Mouse (Mus musculus) bone marrow macrophage, adult 2 months (primary cell): Measurements from ENCODE around the gene Gm10295. TPM values are rescaled to one million over a fixed set of nuclear protein-coding genes. Genes with fewer than 3 reads are reported as not detected.

Experiments
- H3K27ac ChIP-seq: 2 replicates; pipeline ENCODE4 v1.5.1; 2012; ENCODE audit warnings: low read depth, low read length; ENCODE audit not compliant: insufficient read depth
- H3K4me1 ChIP-seq: 2 replicates; pipeline ENCODE4 v1.6.1; 2012; ENCODE audit warnings: low read length; ENCODE audit not compliant: control insufficient read depth, insufficient read depth
- H3K4me3 ChIP-seq: 2 replicates; pipeline ENCODE4 v1.5.1; 2012; ENCODE audit warnings: mild to moderate bottlenecking, low read length, moderate library complexity; ENCODE audit not compliant: insufficient read depth
- CTCF ChIP-seq: IDR thresholded peaks from 2 replicates; pipeline ENCODE4 v1.5.1; 2012; ENCODE audit warnings: low read depth, mild to moderate bottlenecking, low read length, moderate library complexity
- POLR2A ChIP-seq: IDR thresholded peaks from 2 replicates; pipeline ENCODE4 v1.6.1; 2012; ENCODE audit warnings: mild to moderate bottlenecking, low read depth, low read length, borderline replicate concordance
- polyA plus RNA-seq: library from polyadenylated mRNA; stranded (reverse); fragments of >200 nt; gene quantifications from 2 replicates; pipeline ENCODE4 v1.2.4, GENCODE M21; 2012; ENCODE audit not compliant: missing spikeins, insufficient read depth, insufficient read length

Gm10295 gene
- polyA plus RNA-seq, 1 experiment = not detected

GRCm38 (mm10) chr7:71383341-71384130 is 32.3 kb upstream of the Gm10295 start:
- H3K27ac ChIP-seq = no peak overlapping the region
- TF ChIP-seq POLR2A (no peak), CTCF (no peak)
- H3K4me3 ChIP-seq = no peak overlapping the region
- no peaks in the 10 kb centered on the region for H3K4me1 ChIP-seq

DNA sequence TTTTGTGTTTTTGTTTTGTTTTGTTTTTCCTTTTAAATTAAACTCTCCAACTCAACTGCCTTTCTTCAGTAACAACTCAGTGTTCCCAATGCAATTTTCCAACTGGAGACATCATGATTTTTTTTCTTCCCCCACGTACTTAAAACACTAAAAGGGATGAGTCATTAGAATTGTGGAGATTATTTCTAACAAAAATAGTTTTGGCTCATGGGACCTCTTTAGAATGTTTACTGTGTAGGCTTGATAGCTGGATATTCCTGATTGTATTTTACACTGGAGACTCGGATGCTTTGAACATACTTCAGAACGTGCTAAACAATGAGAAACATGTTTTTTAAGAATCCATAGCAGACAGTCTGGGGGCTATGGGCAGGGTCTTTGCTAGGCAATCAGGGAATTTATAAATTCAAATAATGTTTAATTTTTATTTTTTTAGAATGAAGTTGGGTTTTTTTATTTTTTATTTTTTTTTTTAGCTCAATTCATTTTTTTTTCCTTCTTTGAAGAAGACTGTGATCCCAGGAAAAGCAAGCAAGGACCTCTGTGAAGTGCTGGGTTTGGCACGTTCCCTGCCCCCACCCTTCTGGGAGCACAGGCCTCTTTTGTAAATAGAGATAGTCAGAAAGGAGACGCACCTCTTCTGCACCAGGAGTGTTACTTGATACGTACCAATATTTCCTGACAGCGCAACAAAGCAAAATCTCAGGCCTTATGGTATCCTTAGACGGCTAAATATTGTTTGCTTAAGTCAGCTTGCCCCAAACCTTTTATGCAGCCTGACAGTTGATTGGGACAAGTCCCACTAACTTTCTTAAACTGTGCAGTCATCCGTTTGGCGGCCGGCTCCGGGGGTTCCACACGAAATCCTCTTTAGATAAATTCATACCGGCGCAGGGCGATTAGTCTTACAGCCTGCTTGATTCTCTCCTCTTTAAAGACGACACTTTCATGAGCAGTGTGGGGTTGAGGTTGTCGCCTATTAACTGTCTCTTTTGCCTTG is 28.8 kb upstream of the Gm10295 start:
- Histone ChIP-seq H3K4me1 (no peaks in the 10 kb centered on the region), H3K4me3 (no peak overlapping the region), H3K27ac (no peak overlapping the region)
- TF ChIP-seq POLR2A = no peak
- no peak for TF ChIP-seq CTCF

- Histone ChIP-seq H3K27ac (no peak overlapping the region), H3K4me3 (no peak overlapping the region), H3K4me1 (no peaks in the 10 kb centered on the region)
- no peak for TF ChIP-seq CTCF
- no peak for TF ChIP-seq POLR2A
Observed at GRCm38 (mm10) chr7:71378812-71379760, 27.8 kb upstream of the Gm10295 start.

- Histone ChIP-seq H3K4me3 (no peak overlapping the region), H3K4me1 (no peaks in the 10 kb centered on the region), H3K27ac (no peak overlapping the region)
- no peak for TF ChIP-seq CTCF
Observed at GRCm38 (mm10) chr7:71377983-71378382, 26.7 kb upstream of the Gm10295 start.

- TF ChIP-seq POLR2A (no peak), CTCF (no peak)
- no peak overlapping the region for H3K27ac ChIP-seq
Observed at GRCm38 (mm10) chr7:71374059-71374458, 22.8 kb upstream of the Gm10295 start.

GRCm38 (mm10) chr7:71371916-71372315 is 20.6 kb upstream of the Gm10295 start:
- no peak overlapping the region for H3K4me3 ChIP-seq
- H3K4me1 ChIP-seq = no peaks in the 10 kb centered on the region
- no peak for TF ChIP-seq POLR2A
- TF ChIP-seq CTCF = no peak
- H3K27ac ChIP-seq = no peak overlapping the region

More at GRCm38 (mm10) chr7:71374059-71374458, 22.8 kb upstream of the Gm10295 start:
- H3K4me3 ChIP-seq = no peak overlapping the region
- H3K4me1 ChIP-seq = no peaks in the 10 kb centered on the region

DNA sequence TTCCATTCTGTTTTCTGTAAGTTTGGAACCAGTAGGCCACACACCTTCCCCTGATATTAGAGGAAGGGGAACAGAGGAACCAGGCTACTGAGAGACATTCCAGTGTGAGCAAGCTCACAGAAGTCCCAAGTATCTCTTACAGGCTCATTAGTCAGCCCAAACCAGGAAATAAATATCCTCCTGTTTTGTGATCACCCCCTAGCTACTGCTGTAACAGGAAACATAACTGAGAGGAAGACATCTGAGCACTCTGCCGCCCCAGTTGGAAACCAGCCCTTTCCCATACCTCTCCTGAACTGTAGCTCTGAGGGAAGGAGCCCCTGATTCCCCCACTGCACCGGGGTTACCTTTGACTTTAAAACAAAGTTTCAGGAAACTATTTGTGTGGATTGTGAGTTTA is 19.5 kb upstream of the Gm10295 start:
- Histone ChIP-seq H3K4me1 (no peaks in the 10 kb centered on the region), H3K27ac (no peak overlapping the region), H3K4me3 (no peak overlapping the region)
- TF ChIP-seq CTCF (no peak), POLR2A (no peak)

DNA sequence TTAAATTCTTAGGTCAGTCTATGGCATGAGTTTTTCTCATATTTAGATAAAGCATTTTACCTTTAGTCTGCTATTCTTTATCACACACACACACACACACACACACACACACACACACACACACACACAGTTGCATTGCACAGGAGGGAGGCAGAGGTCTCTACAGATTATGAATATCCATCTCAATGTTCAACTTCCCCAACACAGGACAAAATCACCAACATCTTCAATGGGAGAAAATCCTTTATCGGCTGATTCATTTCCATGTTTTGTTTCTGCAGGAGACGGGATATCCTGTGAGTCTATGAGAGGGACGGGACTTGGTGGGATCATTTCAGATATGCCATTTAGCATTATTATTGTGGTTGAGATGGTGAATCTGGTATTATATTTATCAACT is 18.8 kb upstream of the Gm10295 start:
- Histone ChIP-seq H3K4me3 (no peak overlapping the region), H3K4me1 (no peaks in the 10 kb centered on the region), H3K27ac (no peak overlapping the region)
- TF ChIP-seq CTCF (no peak), POLR2A (no peak)

GRCm38 (mm10) chr7:71368543-71369181 is 17.4 kb upstream of the Gm10295 start:
- H3K4me1 ChIP-seq = no peaks in the 10 kb centered on the region
- TF ChIP-seq CTCF (no peak), POLR2A (no peak)
- H3K4me3 ChIP-seq = no peak overlapping the region
- no peak overlapping the region for H3K27ac ChIP-seq
